Mouse (Mus musculus) erythroblast, embryonic 14.5 days (primary cell): ENCODE results near the gene Btbd9. TPM values are rescaled to one million over a fixed set of nuclear protein-coding genes. Genes with fewer than 3 reads are reported as not detected.
A peak's percentile ranks its signal among the peaks of the same experiment; 100 is the strongest.
"Not testable (repeated sequence)": the region's sequence is repeated elsewhere in the genome, so short reads cannot be mapped to it uniquely, and the experiment has no call there.

ENCODE experiments used
- H3K27me3 ChIP-seq: 2 replicates; pipeline ENCODE4 v1.6.1; 2012; ENCODE audit warnings: inconsistent platforms; ENCODE audit not compliant: control insufficient read depth
- H3K36me3 ChIP-seq: 2 replicates; pipeline ENCODE4 v1.6.1; 2012; ENCODE audit warnings: mild to moderate bottlenecking, inconsistent platforms; ENCODE audit not compliant: control insufficient read depth
- H3K4me1 ChIP-seq: 2 replicates; pipeline ENCODE4 v1.6.1; 2012; ENCODE audit warnings: inconsistent platforms; ENCODE audit not compliant: control insufficient read depth
- H3K4me3 ChIP-seq: replicated peaks from 2 replicates; pipeline ENCODE3; 2012; ENCODE audit warnings: moderate library complexity, mild to moderate bottlenecking, inconsistent platforms
- H3K9me3 ChIP-seq: 2 replicates; pipeline ENCODE4 v1.6.1; 2012; ENCODE audit warnings: low read length, inconsistent platforms, mixed read lengths; ENCODE audit not compliant: control insufficient read depth
- GATA1 ChIP-seq: IDR thresholded peaks from 2 replicates; pipeline ENCODE4 v1.6.1; 2012; ENCODE audit warnings: low read length, inconsistent platforms, mixed read lengths
- TAL1 ChIP-seq: IDR thresholded peaks from 3 replicates; pipeline ENCODE4 v1.6.1; 2012; ENCODE audit warnings: low read length, inconsistent platforms, mixed read lengths
- polyA plus RNA-seq: library from polyadenylated mRNA; stranded (reverse); fragments of >175 nt; gene quantifications from 2 replicates; pipeline ENCODE4 v1.2.3, GENCODE M21; 2012

Btbd9 gene
- 0.26 and 1.1 TPM in 2 replicates for polyA plus RNA-seq

GRCm38 (mm10) chr17:30575941-30576773, at the start of gene Btbd9:
Gene Btbd9 (minus strand): TSS chr17:30576488.
- H3K9me3 ChIP-seq: no peaks in the 10 kb centered on the region
- peaks cover 20% of the 10 kb centered on the region for H3K4me1 ChIP-seq
- peak within 1 kb of the TSS; percentile 65 for H3K4me3 ChIP-seq
- no peaks in the 10 kb centered on the region for H3K36me3 ChIP-seq
- H3K27me3 ChIP-seq: peaks cover 2% of the 10 kb centered on the region; the same call in 1 of the 2 replicates
- TF ChIP-seq TAL1: no peak
- no peak for TF ChIP-seq GATA1

DNA sequence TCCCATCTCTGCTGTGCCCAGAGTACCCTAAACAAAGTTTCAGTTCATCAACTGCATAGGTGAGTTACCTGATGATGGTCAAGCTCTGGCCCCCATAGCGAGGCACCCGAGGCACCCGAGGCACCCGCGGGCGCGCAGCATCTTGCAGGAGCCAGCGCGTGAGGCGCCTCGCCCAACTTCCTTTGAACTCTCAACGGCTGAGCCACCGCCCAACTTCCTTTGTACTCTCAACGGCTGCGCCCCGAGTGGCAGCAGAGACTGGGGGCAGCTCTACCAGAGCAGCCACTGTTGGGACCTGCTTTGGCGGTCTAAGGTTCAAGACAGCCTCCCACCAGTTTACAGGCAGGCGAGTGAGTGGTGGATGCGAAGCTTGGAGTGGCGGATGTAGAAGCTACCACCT, 47.8 kb upstream of the Btbd9 start, which contains the start of gene Dnah8:
Dnah8 (plus strand) TSS at position 223 of the 400 bp plus-strand sequence.
- not testable (repeated sequence) for H3K9me3 ChIP-seq, H3K36me3 ChIP-seq, H3K4me3 ChIP-seq, H3K27me3 ChIP-seq, H3K4me1 ChIP-seq

GRCm38 (mm10) chr17:30623200-30623599, 46.9 kb upstream of the Btbd9 start:
- no peaks in the 10 kb centered on the region; the same call in 1 of the 2 replicates for H3K4me1 ChIP-seq
- H3K4me3 ChIP-seq: no peak overlapping the region
- no peaks in the 10 kb centered on the region for H3K9me3 ChIP-seq
- no peaks in the 10 kb centered on the region for H3K27me3 ChIP-seq
- no peak for TF ChIP-seq GATA1
- no peak for TF ChIP-seq TAL1
- no peaks in the 10 kb centered on the region for H3K36me3 ChIP-seq

GRCm38 (mm10) chr17:30621450-30621849, 45.2 kb upstream of the Btbd9 start:
- no peak for TF ChIP-seq GATA1
- TF ChIP-seq TAL1: no peak

GRCm38 (mm10) chr17:30620548-30620947, 44.3 kb upstream of the Btbd9 start:
- H3K36me3 ChIP-seq: no peaks in the 10 kb centered on the region
- no peaks in the 10 kb centered on the region for H3K27me3 ChIP-seq
- TF ChIP-seq TAL1 (no peak), GATA1 (no peak)
- H3K9me3 ChIP-seq: no peaks in the 10 kb centered on the region
- H3K4me1 ChIP-seq: peaks cover 14% of the 10 kb centered on the region
- no peak overlapping the region for H3K4me3 ChIP-seq

More at GRCm38 (mm10) chr17:30621450-30621849, 45.2 kb upstream of the Btbd9 start:
- Histone ChIP-seq H3K9me3 (no peaks in the 10 kb centered on the region), H3K27me3 (no peaks in the 10 kb centered on the region), H3K4me1 (peaks cover 6% of the 10 kb centered on the region), H3K36me3 (no peaks in the 10 kb centered on the region), H3K4me3 (no peak overlapping the region)

DNA sequence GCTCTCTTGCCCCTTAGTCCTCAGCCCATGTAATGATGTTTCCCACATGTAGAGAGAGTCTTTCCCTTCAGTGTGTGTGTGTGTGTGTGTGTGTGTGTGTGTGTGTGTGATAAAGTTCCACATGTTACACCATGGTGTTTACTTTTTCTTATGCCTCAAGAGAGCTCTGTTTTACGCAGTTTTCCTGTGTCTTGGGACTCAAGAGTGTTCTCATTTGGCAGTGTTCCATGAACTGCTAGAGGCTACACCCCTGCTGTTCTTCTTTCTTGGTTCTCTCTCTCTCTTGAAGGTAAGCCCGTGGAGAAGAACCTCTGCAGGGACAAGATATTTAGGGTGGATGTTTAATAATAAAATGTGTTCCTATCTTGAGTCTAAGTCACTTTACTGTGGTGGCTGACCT, 42.9 kb upstream of the Btbd9 start:
- Histone ChIP-seq H3K9me3 (no peaks in the 10 kb centered on the region), H3K4me1 (peaks cover 24% of the 10 kb centered on the region), H3K27me3 (no peaks in the 10 kb centered on the region), H3K4me3 (no peak overlapping the region), H3K36me3 (no peaks in the 10 kb centered on the region)
- TF ChIP-seq GATA1 (no peak), TAL1 (no peak)

GRCm38 (mm10) chr17:30618136-30618891, 42.0 kb upstream of the Btbd9 start:
- H3K4me3 ChIP-seq: no peak overlapping the region
- no peaks in the 10 kb centered on the region for H3K36me3 ChIP-seq
- no peaks in the 10 kb centered on the region for H3K9me3 ChIP-seq
- H3K4me1 ChIP-seq: peaks cover 32% of the 10 kb centered on the region
- TF ChIP-seq TAL1 (no peak), GATA1 (no peak)
- H3K27me3 ChIP-seq: no peaks in the 10 kb centered on the region

DNA sequence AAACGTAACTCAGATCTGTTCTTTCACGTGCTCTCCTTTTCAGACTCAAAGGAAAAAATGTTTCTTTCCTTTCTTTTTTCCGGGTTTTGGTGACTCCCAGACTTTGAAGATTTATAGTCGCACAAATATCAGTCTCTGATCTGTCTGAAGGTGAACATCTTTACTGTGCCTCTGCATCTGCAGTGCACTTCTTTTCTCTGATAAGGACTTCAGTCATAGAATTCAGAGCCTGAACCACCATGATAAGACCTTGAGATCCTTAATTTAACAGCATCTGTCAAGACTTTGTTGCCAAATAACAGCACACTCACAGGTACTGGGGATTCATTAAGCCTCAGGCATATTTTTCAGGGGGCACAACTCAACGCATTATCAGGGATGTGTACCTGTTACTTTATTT, 39.9 kb upstream of the Btbd9 start:
- TF ChIP-seq GATA1 (no peak), TAL1 (peak; percentile 53)
- peaks cover 45% of the 10 kb centered on the region for H3K4me1 ChIP-seq
- H3K9me3 ChIP-seq: no peaks in the 10 kb centered on the region
- H3K4me3 ChIP-seq: no peak overlapping the region
- no peaks in the 10 kb centered on the region for H3K27me3 ChIP-seq
- H3K36me3 ChIP-seq: peaks cover 2% of the 10 kb centered on the region; the same call in 1 of the 2 replicates

DNA sequence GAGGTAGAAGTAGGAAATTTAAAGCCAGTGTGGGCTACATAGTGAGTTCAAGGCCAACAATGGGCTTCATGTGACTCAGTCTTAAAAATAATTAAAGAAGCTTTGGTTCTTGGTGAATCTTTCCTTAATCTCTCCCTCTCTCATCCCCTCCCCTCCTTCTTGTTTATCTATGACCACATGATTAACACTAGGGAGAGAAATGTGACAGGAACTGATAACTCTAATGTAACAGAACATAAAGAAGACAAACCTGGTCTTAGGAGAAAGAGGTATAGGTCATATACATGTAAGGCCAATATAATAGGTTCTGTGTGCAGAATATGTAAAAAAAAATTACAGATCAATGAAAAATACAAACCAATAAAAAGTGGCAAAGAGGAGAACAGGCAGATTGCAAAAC, 37.1 kb upstream of the Btbd9 start:
- H3K36me3 ChIP-seq: peaks cover 20% of the 10 kb centered on the region
- H3K27me3 ChIP-seq: no peaks in the 10 kb centered on the region
- H3K9me3 ChIP-seq: no peaks in the 10 kb centered on the region
- H3K4me3 ChIP-seq: peak overlapping the region; percentile 64
- TF ChIP-seq TAL1 (peak; percentile 66), GATA1 (peak; percentile 74)
- H3K4me1 ChIP-seq: peaks cover 73% of the 10 kb centered on the region
